Mouse (Mus musculus): ENCODE measurements around the gene Ifi213.

- TF ChIP-seq POLR2A (IDR thresholded peaks at IDR 0.05; ENCODE audit: borderline replicate concordance, insufficient read depth, low read length) (no peak), CTCF (IDR thresholded peaks at IDR 0.05; ENCODE audit: borderline replicate concordance, insufficient read depth, low read depth, low read length) (no peak)
Measured at GRCm38 (mm10) chr1:173579079-173579478, 20.0 kb downstream of the Ifi213 start.

Measured in cerebellum, adult 2 months (tissue).